Mouse (Mus musculus) spleen, adult 2 months (tissue): Measurements from ENCODE around the gene Gzmk.

Experiments used
- CTCF ChIP-seq: fragments of 200-500 bp; IDR thresholded peaks from 2 replicates; pipeline ENCODE4 v1.5.1; 2011; ENCODE audit warnings: mild to moderate bottlenecking, inconsistent platforms; ENCODE audit not compliant: insufficient read depth, insufficient read length, insufficient replicate concordance; ENCODE audit errors: extremely low read depth
- POLR2A ChIP-seq: fragments of 200-500 bp; IDR thresholded peaks from 2 replicates; pipeline ENCODE4 v1.6.1; 2011; ENCODE audit warnings: low read depth, low read length, inconsistent platforms

- TF ChIP-seq POLR2A (no peak), CTCF (no peak)
Observed at GRCm38 (mm10) chr13:113242129-113242528, 16.4 kb upstream of the Gzmk start.
